Mouse (Mus musculus) cerebellum, adult (tissue): ENCODE results near the gene Drc3.

ENCODE experiments used
- ATAC-seq: cut with Nextera tagmentation; 2 replicates; pipeline ENCODE4 v1.9.2; 2017; ENCODE audit warnings: mild to moderate bottlenecking, moderate library complexity, mixed read lengths; ENCODE audit not compliant: insufficient number of reproducible peaks, low FRiP score, low TSS enrichment

Drc3 gene

GRCm38 (mm10) chr11:60352559-60353411 is at the start of gene Drc3, which contains the start of gene Tom1l2:
TSS of gene Drc3 (plus strand) at chr11:60353329.
TSS of gene Tom1l2 (minus strand) at chr11:60352905.
- ATAC-seq, result peak; percentile 98

- no peak for ATAC-seq
Measured at GRCm38 (mm10) chr11:60303497-60303896, 49.6 kb upstream of the Drc3 start.

- ATAC-seq, result no peak
Measured at GRCm38 (mm10) chr11:60305611-60306010, 47.5 kb upstream of the Drc3 start.

GRCm38 (mm10) chr11:60306834-60307233 is 46.3 kb upstream of the Drc3 start:
- no peak for ATAC-seq

- ATAC-seq, result no peak
Measured at GRCm38 (mm10) chr11:60307375-60307825, 45.7 kb upstream of the Drc3 start.

GRCm38 (mm10) chr11:60308061-60308460 is 45.1 kb upstream of the Drc3 start:
- ATAC-seq, result no peak

- ATAC-seq, result no peak
Measured at GRCm38 (mm10) chr11:60308506-60309116, 44.5 kb upstream of the Drc3 start.

GRCm38 (mm10) chr11:60309875-60310274 is 43.3 kb upstream of the Drc3 start:
- no peak for ATAC-seq

- peak; percentile 80 for ATAC-seq
Measured at GRCm38 (mm10) chr11:60311025-60311854, 41.9 kb upstream of the Drc3 start.

GRCm38 (mm10) chr11:60316250-60316649 is 36.9 kb upstream of the Drc3 start:
- no peak for ATAC-seq

- no peak for ATAC-seq
Measured at GRCm38 (mm10) chr11:60316883-60317282, 36.2 kb upstream of the Drc3 start.

- no peak for ATAC-seq
Measured at GRCm38 (mm10) chr11:60317376-60318102, 35.6 kb upstream of the Drc3 start.

- ATAC-seq, result no peak
Measured at GRCm38 (mm10) chr11:60318716-60319115, 34.4 kb upstream of the Drc3 start.

GRCm38 (mm10) chr11:60319257-60320066 is 33.7 kb upstream of the Drc3 start:
- no peak for ATAC-seq

- no peak for ATAC-seq
Measured at GRCm38 (mm10) chr11:60320426-60321037, 32.6 kb upstream of the Drc3 start.

- ATAC-seq, result no peak
Measured at GRCm38 (mm10) chr11:60321438-60321837, 31.7 kb upstream of the Drc3 start.

GRCm38 (mm10) chr11:60323731-60324130 is 29.4 kb upstream of the Drc3 start:
- ATAC-seq, result no peak

- no peak for ATAC-seq
Measured at GRCm38 (mm10) chr11:60330551-60330950, 22.6 kb upstream of the Drc3 start.

GRCm38 (mm10) chr11:60333461-60333860 is 19.7 kb upstream of the Drc3 start:
- no peak for ATAC-seq
